Mouse (Mus musculus) liver, embryonic 14.5 days (tissue): ENCODE measurements at regions not wholly inside any gene's neighbourhood (a gene's known extent, or its start where the extent isn't known, plus 50 kb on each side); places are given as distances from the start of the nearest gene placed in this dataset.

Experiments used
- ATAC-seq: fragments of 200-750 bp; cut with Nextera tagmentation; 2 replicates; pipeline ENCODE4 v1.8.0; 2017; ENCODE audit warnings: moderate number of reproducible peaks, mild to moderate bottlenecking, moderate library complexity; ENCODE audit not compliant: insufficient read depth
- DNase-seq, 3 experiments: peaks; one replicate each; pipeline ENCODE4 v3.0.0-alpha.2; 2012 to 2013; ENCODE audit warnings: low read depth in 3 of 3, low spot score in 3 of 3
- H3K27ac ChIP-seq: fragments of 300-500 bp; sonication (generic); 2 replicates; pipeline ENCODE4 v1.5.1; 2014; ENCODE audit warnings: moderate library complexity, mild to moderate bottlenecking, control low read depth, inconsistent platforms
- H3K27me3 ChIP-seq: fragments of 300-500 bp; sonication (generic); 2 replicates; pipeline ENCODE4 v1.6.1; 2014; ENCODE audit warnings: mild to moderate bottlenecking, low read length, moderate library complexity; ENCODE audit not compliant: control insufficient read depth, insufficient read depth
- H3K36me3 ChIP-seq: fragments of 300-500 bp; sonication (generic); replicated peaks from 2 replicates; pipeline ENCODE4 v1.6.1; 2014; ENCODE audit warnings: low read depth; ENCODE audit not compliant: control insufficient read depth, insufficient read depth
- H3K4me1 ChIP-seq, 2 experiments: fragments of 200-500 bp in 1 of 2; fragments of 300-500 bp in 1 of 2; sonication (generic) in 1 of 2; replicated peaks; 2 replicates each; pipeline ENCODE4 v1.6.1; 2012 to 2014; ENCODE audit warnings: antibody characterized with exemption in 1 of 2, inconsistent platforms in 1 of 2, low read length in 1 of 2; ENCODE audit not compliant: control insufficient read depth in 2 of 2, insufficient read depth in 2 of 2
- H3K4me2 ChIP-seq: fragments of 300-500 bp; sonication (generic); 2 replicates; pipeline ENCODE4 v1.6.1; 2014; ENCODE audit warnings: low read depth, mild to moderate bottlenecking, control low read depth, moderate library complexity
- H3K4me3 ChIP-seq, 2 experiments: fragments of 200-500 bp in 1 of 2; fragments of 300-500 bp in 1 of 2; sonication (generic) in 1 of 2; 2 replicates each; pipeline ENCODE4 v1.5.1; 2012 to 2014; ENCODE audit warnings: low read depth in 2 of 2, low read length in 2 of 2, mild to moderate bottlenecking in 2 of 2, control low read depth in 1 of 2, inconsistent platforms in 1 of 2, moderate library complexity in 1 of 2; ENCODE audit not compliant: insufficient read depth in 1 of 2
- H3K9ac ChIP-seq: fragments of 300-500 bp; sonication (generic); replicated peaks from 2 replicates; pipeline ENCODE4 v1.6.1; 2014; ENCODE audit warnings: mild to moderate bottlenecking, control low read depth, moderate library complexity
- H3K9me3 ChIP-seq: fragments of 300-500 bp; sonication (generic); 2 replicates; pipeline ENCODE4 v1.6.1; 2016; ENCODE audit warnings: low read length, mixed read lengths; ENCODE audit not compliant: control insufficient read depth
- CTCF ChIP-seq: IDR thresholded peaks from 2 replicates; pipeline ENCODE4 v1.5.1; 2016; ENCODE audit warnings: antibody characterized with exemption, low read depth, control low read depth
- EP300 ChIP-seq: IDR thresholded peaks from 2 replicates; pipeline ENCODE4 v1.6.1; 2016; ENCODE audit warnings: antibody characterized with exemption, low read depth
- WGBS: fragments of 180-500 bp; shearing (Covaris S2); extraction: QIAGEN DNeasy Blood & Tissue Kit; methylation state at CpG from one replicate; pipeline ENCODE4 v1.1.7; 2014; ENCODE audit not compliant: insufficient replicate concordance; 5-methylcytosine and 5-hydroxymethylcytosine counted together

- Histone ChIP-seq H3K27me3 (no peaks in the 10 kb centered on the region), H3K27ac (no peak overlapping the region), H3K9me3 (no peaks in the 10 kb centered on the region), H3K4me2 (no peak overlapping the region), H3K4me3 (no peak overlapping the region), H3K4me1 (no peaks in the 10 kb centered on the region), H3K36me3 (no peaks in the 10 kb centered on the region), H3K9ac (no peak overlapping the region)
- no peak for DNase-seq
- WGBS = 59% methylated on average over 3 of the region's 3 CpGs
- TF ChIP-seq CTCF (no peak), EP300 (no peak)
- no peak for ATAC-seq
Measured at GRCm38 (mm10) chr12:15993866-15994265, 177.1 kb upstream of the Trib2 start.

- no peaks in the 10 kb centered on the region for H3K27me3 ChIP-seq
- no peak for TF ChIP-seq EP300
- no peak for TF ChIP-seq CTCF
- no peaks in the 10 kb centered on the region for H3K9me3 ChIP-seq
- no peak for ATAC-seq
- H3K4me3 ChIP-seq = no peak overlapping the region
- H3K4me1 ChIP-seq = no peaks in the 10 kb centered on the region
- no peak overlapping the region for H3K4me2 ChIP-seq
- DNase-seq = no peak
- H3K27ac ChIP-seq = no peak overlapping the region
- no peak overlapping the region for H3K9ac ChIP-seq
- H3K36me3 ChIP-seq = no peaks in the 10 kb centered on the region
Measured at GRCm38 (mm10) chr12:15986351-15986750, 169.6 kb upstream of the Trib2 start.

GRCm38 (mm10) chr12:15985649-15986048 lies 168.9 kb upstream of the Trib2 start:
- no peak overlapping the region for H3K9ac ChIP-seq
- no peaks in the 10 kb centered on the region for H3K9me3 ChIP-seq
- no peaks in the 10 kb centered on the region for H3K4me1 ChIP-seq
- H3K4me3 ChIP-seq = no peak overlapping the region
- no peak overlapping the region for H3K27ac ChIP-seq
- TF ChIP-seq CTCF = no peak
- no peak for TF ChIP-seq EP300
- no peak overlapping the region for H3K4me2 ChIP-seq
- ATAC-seq (no peak), DNase-seq (no peak)
- no peaks in the 10 kb centered on the region for H3K27me3 ChIP-seq
- no peaks in the 10 kb centered on the region for H3K36me3 ChIP-seq
- 61% methylated on average over 2 of the region's 2 CpGs for WGBS

- H3K4me1 ChIP-seq = no peaks in the 10 kb centered on the region
- no peak overlapping the region for H3K4me3 ChIP-seq
- ATAC-seq (no peak), DNase-seq (no peak)
- no peaks in the 10 kb centered on the region for H3K9me3 ChIP-seq
- H3K9ac ChIP-seq = no peak overlapping the region
- no peaks in the 10 kb centered on the region for H3K36me3 ChIP-seq
- H3K27me3 ChIP-seq = no peaks in the 10 kb centered on the region
- WGBS = 67% methylated on average over 11 of the region's 11 CpGs
- no peak overlapping the region for H3K27ac ChIP-seq
- TF ChIP-seq CTCF (no peak), EP300 (no peak)
- H3K4me2 ChIP-seq = no peak overlapping the region
Measured at GRCm38 (mm10) chr12:15983591-15984300, 167.0 kb upstream of the Trib2 start.

GRCm38 (mm10) chr12:15981741-15982140 lies 165.0 kb upstream of the Trib2 start:
- ATAC-seq (no peak), DNase-seq (no peak)
- H3K4me3 ChIP-seq = no peak overlapping the region
- H3K4me1 ChIP-seq = no peaks in the 10 kb centered on the region
- H3K9ac ChIP-seq = no peak overlapping the region
- 53% methylated on average over 1 of the region's 1 CpGs for WGBS
- H3K36me3 ChIP-seq = no peaks in the 10 kb centered on the region
- no peaks in the 10 kb centered on the region for H3K9me3 ChIP-seq
- no peaks in the 10 kb centered on the region for H3K27me3 ChIP-seq
- no peak for TF ChIP-seq CTCF
- TF ChIP-seq EP300 = no peak
- H3K27ac ChIP-seq = no peak overlapping the region
- H3K4me2 ChIP-seq = no peak overlapping the region
